Mouse (Mus musculus): Measurements from ENCODE around the gene Gsto2. TPM values are rescaled to one million over a fixed set of nuclear protein-coding genes. Genes with fewer than 3 reads are reported as not detected.

Gene Gsto2
- polyA plus RNA-seq, 1 experiment from 2014 or later = 0.76 TPM

DNA sequence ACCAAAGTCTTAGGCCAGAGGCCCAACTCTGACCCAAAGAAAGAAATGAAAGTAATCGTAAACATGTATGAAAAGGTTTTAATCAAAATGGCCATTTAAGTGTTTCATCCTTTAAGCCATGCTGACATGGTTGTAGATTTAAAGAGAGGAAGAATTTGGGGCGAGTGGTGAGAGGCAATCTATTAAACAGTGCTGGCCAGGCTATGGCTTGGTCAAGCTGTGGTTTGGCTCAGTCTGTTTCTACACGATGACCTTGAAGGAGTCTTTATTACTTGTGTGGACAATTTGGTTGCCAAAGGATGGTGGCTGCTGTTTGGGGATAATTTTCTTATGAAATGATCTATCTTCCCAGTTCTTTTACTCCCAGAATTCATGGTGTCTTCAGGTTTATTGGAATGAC, 12.3 kb upstream of the Gsto2 start:
- Histone ChIP-seq H3K4me3 (ENCODE audit: low read depth, low read length) (no peak overlapping the region), H3K27me3 (ENCODE audit: control insufficient read depth, insufficient read depth, low read length) (no peaks in the 10 kb centered on the region; the same call in 1 of the 2 replicates), H3K4me2 (ENCODE audit: low read depth, low read length, severe bottlenecking) (no peak overlapping the region), H3K4me1 (replicated peaks; ENCODE audit: control insufficient read depth, insufficient read depth, low read length) (peaks cover 3% of the 10 kb centered on the region; the same call in 1 of the 2 replicates), H3K27ac (ENCODE audit: low read depth, low read length) (no peak overlapping the region), H3K36me3 (ENCODE audit: control insufficient read depth, insufficient read depth, low read length) (no peaks in the 10 kb centered on the region), H3K9me3 (ENCODE audit: control insufficient read depth, low read length) (no peaks in the 10 kb centered on the region), H3K9ac (ENCODE audit: low read length) (no peak overlapping the region)
- DNase-seq (ENCODE audit: low spot score) (no peak), ATAC-seq (replicated peaks; ENCODE audit: low FRiP score) (no peak)
- WGBS = 81% methylated on average over 3 of the region's 3 CpGs

DNA sequence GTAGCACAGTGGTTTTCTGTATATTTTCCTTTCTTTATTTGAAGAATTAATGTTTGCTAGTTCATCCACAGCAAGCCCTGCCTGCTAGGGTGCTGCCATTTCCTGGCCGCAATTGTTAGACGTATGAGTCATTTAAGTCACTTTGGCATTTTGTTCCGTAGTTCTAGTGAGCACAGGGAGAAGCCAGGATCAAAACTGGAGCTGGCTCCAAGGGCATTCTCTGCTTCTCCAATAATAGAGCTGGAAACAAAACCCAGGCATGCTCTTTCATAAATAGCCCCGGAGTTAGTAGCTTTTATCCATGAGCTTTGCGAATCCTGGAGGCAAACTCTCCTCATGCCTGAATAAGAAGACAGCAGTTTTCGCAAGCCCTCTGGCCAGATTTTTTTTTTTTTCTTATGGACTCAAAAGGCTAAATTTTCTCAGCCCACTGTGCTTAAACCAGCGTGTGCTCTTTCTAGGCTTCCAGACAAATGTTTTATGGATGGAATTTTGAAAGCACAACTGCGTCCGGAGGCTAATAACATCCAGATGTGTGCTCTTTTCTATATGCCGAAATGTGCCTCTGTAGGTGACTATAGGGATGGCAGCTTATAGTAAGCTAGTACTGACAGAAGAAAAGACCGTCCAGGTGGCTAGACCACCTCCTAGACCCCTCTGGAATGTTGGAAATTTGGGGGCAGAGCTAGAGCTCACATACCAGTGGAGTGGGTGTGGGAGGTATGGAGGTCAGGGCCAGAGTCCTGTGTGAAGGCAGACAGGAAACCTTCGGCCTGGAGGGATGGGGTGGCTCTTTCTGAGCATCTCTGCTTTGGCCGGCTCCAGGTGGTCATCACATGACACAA, 11.2 kb upstream of the Gsto2 start:
- Histone ChIP-seq H3K36me3 (ENCODE audit: control insufficient read depth, insufficient read depth, low read length) (no peaks in the 10 kb centered on the region), H3K27ac (ENCODE audit: low read depth, low read length) (no peak overlapping the region)

DNA sequence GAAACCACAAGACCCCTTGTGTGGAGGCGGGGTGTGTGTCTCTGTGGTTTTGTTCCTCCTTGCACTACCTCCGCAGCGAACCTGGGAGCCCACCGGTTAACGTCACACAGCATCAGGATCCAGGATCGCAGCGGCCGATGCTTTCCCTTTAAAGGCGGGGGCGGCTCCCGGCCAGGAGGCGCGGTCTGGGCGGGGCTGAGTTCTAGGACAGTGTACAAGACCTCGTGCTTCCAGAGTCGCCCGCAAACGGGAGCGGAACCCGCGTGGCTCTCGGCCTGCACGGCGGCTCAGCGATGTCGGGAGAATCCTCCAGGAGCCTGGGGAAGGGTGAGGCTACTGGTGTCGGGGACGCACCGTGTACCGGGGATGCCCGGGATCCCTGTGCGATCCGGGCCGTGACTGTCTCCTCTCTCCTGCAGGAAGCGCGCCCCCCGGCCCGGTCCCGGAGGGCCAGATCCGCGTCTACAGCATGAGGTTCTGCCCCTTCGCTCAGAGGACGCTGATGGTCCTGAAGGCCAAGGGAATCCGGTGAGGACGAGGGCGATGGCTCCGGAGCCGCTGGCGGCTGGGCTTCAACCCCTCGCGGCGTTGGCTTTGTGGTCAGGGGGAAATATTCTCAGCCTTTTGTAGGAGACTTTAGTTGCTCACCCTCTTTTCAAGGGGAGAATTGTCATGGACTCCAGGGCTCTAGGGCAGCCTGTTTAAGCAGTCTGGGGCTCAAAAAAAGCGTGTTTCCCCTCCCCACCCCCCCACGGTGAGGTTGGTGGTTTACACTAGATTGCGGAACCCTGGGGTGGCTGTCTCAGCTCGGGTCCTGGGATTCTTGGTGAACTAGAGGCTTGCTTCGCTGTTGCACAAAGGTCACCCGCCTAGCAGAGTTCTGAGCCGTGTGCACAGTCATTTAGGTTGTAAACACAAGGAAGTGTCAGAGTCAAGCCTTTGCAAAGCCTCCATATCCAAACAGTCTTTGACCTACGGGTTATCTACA, 10.2 kb upstream of the Gsto2 start, which contains the start of gene Gsto1:
Gene Gsto1 (plus strand): TSS at position 175 of the 988 bp plus-strand sequence.
- H3K4me1 ChIP-seq (replicated peaks; ENCODE audit: control insufficient read depth, insufficient read depth, low read length) = peaks cover 3% of the 10 kb centered on the region; the same call in 1 of the 2 replicates
- no peaks in the 10 kb centered on the region; the same call in 1 of the 2 replicates for H3K27me3 ChIP-seq (ENCODE audit: control insufficient read depth, insufficient read depth, low read length)
- H3K4me2 ChIP-seq (ENCODE audit: low read depth, low read length, severe bottlenecking) = peak within 1 kb of the TSS; percentile 94
- DNase-seq (ENCODE audit: low spot score) (peak; percentile 92), ATAC-seq (replicated peaks; ENCODE audit: low FRiP score) (peak; percentile 95)
- H3K9ac ChIP-seq (ENCODE audit: low read length) = peak within 1 kb of the TSS; percentile 67
- no peak within 1 kb of the TSS for H3K27ac ChIP-seq (ENCODE audit: low read depth, low read length)
- H3K36me3 ChIP-seq (ENCODE audit: control insufficient read depth, insufficient read depth, low read length) = no peaks in the 10 kb centered on the region
- H3K9me3 ChIP-seq (ENCODE audit: control insufficient read depth, low read length) = no peaks in the 10 kb centered on the region
- peak within 1 kb of the TSS; percentile 49 for H3K4me3 ChIP-seq (ENCODE audit: low read depth, low read length)
- WGBS = under 1% methylated on average over 60 of the region's 60 CpGs

More for the DNA sequence above, 11.2 kb upstream of the Gsto2 start:
- peaks cover 3% of the 10 kb centered on the region; the same call in 1 of the 2 replicates for H3K4me1 ChIP-seq (replicated peaks; ENCODE audit: control insufficient read depth, insufficient read depth, low read length)
- no peaks in the 10 kb centered on the region for H3K9me3 ChIP-seq (ENCODE audit: control insufficient read depth, low read length)
- no peaks in the 10 kb centered on the region; the same call in 1 of the 2 replicates for H3K27me3 ChIP-seq (ENCODE audit: control insufficient read depth, insufficient read depth, low read length)
- peak overlapping the region; percentile 49 for H3K4me3 ChIP-seq (ENCODE audit: low read depth, low read length)
- WGBS = 26% methylated on average over 13 of the region's 13 CpGs
- H3K4me2 ChIP-seq (ENCODE audit: low read depth, low read length, severe bottlenecking) = peak overlapping the region; percentile 94
- ATAC-seq (replicated peaks; ENCODE audit: low FRiP score) (no peak; the same call in none of the 2 replicates), DNase-seq (ENCODE audit: low spot score) (no peak)
- H3K9ac ChIP-seq (ENCODE audit: low read length) = peak overlapping the region; percentile 67

DNA sequence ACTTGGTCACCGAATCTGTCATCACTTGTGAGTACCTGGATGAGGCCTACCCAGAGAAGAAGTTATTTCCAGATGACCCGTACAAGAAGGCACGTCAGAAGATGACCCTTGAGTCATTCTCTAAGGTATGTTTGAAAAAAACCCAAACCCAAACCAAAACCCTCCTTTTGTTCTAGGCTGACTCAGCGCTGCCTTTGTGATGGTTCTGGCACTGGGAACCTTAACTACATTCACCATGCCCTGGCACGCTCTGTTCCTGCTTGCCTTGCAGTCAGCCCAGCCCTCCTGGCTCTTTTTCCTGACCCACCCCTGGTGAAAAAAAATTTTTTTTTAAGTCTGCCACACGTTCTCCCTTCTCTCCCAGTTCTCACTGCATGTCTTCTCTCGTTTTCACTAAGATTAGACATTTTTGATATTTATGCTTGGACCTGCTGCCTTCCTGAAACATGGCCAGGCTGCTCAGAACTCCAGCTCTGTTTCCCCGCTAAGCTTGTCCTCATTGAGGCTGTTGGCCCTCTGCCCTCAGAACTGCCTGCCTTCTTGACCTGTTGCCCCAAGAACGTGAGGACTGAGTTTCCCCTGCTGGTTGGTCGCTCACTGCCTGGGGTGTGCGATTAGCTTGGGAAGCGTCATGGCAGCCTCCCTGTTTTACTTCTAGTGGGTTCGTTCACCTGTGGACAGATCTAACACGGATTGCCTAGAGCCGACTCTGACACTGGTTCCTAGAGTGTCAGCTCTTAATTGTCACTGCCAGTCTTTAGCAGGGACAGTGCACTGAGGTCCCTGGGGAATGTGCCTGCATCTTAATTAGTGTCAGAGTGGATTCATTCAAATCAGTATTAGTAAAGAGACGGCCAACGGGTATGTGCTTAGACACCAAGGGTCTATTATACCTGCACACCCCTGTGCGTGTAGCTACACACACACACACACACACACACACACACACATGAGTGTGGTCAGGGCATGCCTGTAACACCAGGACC, 7.1 kb upstream of the Gsto2 start:
- ATAC-seq (replicated peaks; ENCODE audit: low FRiP score) (no peak), DNase-seq (ENCODE audit: low spot score) (no peak)
- H3K4me3 ChIP-seq (ENCODE audit: low read depth, low read length) = no peak overlapping the region
- 84% methylated on average over 18 of the region's 18 CpGs for WGBS
- H3K9ac ChIP-seq (ENCODE audit: low read length) = no peak overlapping the region
- peaks cover 3% of the 10 kb centered on the region; the same call in 1 of the 2 replicates for H3K4me1 ChIP-seq (replicated peaks; ENCODE audit: control insufficient read depth, insufficient read depth, low read length)
- H3K4me2 ChIP-seq (ENCODE audit: low read depth, low read length, severe bottlenecking) = no peak overlapping the region
- no peaks in the 10 kb centered on the region for H3K36me3 ChIP-seq (ENCODE audit: control insufficient read depth, insufficient read depth, low read length)
- H3K27ac ChIP-seq (ENCODE audit: low read depth, low read length) = no peak overlapping the region
- H3K9me3 ChIP-seq (ENCODE audit: control insufficient read depth, low read length) = no peaks in the 10 kb centered on the region
- no peaks in the 10 kb centered on the region; the same call in 1 of the 2 replicates for H3K27me3 ChIP-seq (ENCODE audit: control insufficient read depth, insufficient read depth, low read length)

DNA sequence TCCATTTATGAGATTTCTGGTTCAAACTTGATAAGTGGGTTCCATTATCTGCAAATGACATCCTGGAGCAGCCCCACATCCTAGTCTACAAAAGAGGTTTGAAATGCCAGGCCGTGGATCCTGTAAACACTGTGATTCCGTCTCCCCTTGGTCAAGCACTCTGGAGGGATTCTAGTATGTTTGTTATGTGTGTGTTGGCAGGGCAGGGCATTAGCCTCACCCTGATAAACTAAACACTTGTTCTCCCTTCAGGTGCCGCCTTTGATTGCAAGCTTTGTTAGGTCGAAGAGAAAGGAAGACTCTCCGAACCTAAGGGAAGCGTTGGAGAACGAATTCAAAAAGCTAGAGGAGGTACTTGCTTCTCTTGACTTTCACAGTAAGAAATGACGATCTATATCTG, 6.2 kb upstream of the Gsto2 start:
- Histone ChIP-seq H3K4me1 (replicated peaks; ENCODE audit: control insufficient read depth, insufficient read depth, low read length) (peaks cover 3% of the 10 kb centered on the region; the same call in 1 of the 2 replicates), H3K9me3 (ENCODE audit: control insufficient read depth, low read length) (no peaks in the 10 kb centered on the region), H3K27ac (ENCODE audit: low read depth, low read length) (no peak overlapping the region), H3K27me3 (ENCODE audit: control insufficient read depth, insufficient read depth, low read length) (no peaks in the 10 kb centered on the region), H3K4me3 (ENCODE audit: low read depth, low read length) (no peak overlapping the region), H3K9ac (ENCODE audit: low read length) (no peak overlapping the region), H3K4me2 (ENCODE audit: low read depth, low read length, severe bottlenecking) (no peak overlapping the region), H3K36me3 (ENCODE audit: control insufficient read depth, insufficient read depth, low read length) (no peaks in the 10 kb centered on the region)
- DNase-seq (ENCODE audit: low spot score) = no peak
- WGBS = 97% methylated on average over 8 of the region's 8 CpGs
- no peak for ATAC-seq (replicated peaks; ENCODE audit: low FRiP score)

DNA sequence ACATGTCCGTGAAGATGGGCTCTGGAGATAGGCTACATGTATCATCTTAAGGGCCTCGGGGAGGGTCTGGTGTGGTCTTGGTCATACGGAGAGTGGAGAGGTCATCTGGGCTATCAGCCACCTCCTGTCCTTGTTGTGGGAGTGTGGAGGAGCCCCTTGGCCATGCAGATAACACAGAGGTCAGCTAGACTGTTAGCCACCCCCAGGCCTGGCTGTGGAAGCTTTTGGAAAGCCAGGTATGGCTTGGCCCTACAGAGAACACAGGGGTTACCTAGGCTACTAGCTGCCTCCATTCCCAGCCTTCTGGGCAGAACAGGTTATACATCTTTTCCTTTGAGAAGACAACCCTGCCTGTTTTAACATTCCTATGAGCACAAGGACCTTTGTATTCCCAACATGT, 2.8 kb upstream of the Gsto2 start:
- H3K27ac ChIP-seq (ENCODE audit: low read depth, low read length) = no peak overlapping the region
- H3K4me2 ChIP-seq (ENCODE audit: low read depth, low read length, severe bottlenecking) = no peak overlapping the region
- WGBS = 95% methylated on average over 3 of the region's 3 CpGs
- no peaks in the 10 kb centered on the region for H3K4me1 ChIP-seq (replicated peaks; ENCODE audit: control insufficient read depth, insufficient read depth, low read length)
- DNase-seq (ENCODE audit: low spot score) (no peak), ATAC-seq (replicated peaks; ENCODE audit: low FRiP score) (no peak)
- no peak overlapping the region for H3K9ac ChIP-seq (ENCODE audit: low read length)
- no peak overlapping the region for H3K4me3 ChIP-seq (ENCODE audit: low read depth, low read length)
- no peaks in the 10 kb centered on the region for H3K27me3 ChIP-seq (ENCODE audit: control insufficient read depth, insufficient read depth, low read length)
- no peaks in the 10 kb centered on the region for H3K9me3 ChIP-seq (ENCODE audit: control insufficient read depth, low read length)
- no peaks in the 10 kb centered on the region for H3K36me3 ChIP-seq (ENCODE audit: control insufficient read depth, insufficient read depth, low read length)

DNA sequence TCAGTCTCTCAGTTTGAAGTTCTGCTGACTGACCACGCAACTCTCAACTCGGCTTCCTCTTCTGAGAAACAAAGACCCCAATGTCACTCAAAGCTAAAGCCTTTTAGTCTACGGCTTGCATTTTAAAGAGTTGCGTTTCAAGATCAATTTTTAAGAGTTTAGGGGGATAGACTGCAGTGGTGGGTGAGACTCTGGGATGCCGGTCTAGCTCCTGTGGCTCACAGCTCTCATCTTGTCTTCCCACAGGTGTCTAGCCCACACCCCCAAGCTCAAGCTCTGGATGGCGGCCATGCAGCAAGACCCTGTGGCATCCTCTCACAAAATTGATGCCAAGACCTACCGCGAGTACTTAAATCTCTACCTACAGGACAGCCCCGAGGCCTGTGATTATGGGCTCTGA, 1.3 kb upstream of the Gsto2 start:
- DNase-seq (ENCODE audit: low spot score) (no peak), ATAC-seq (replicated peaks; ENCODE audit: low FRiP score) (no peak)
- H3K9me3 ChIP-seq (ENCODE audit: control insufficient read depth, low read length) = no peaks in the 10 kb centered on the region
- WGBS = 97% methylated on average over 9 of the region's 9 CpGs
- no peaks in the 10 kb centered on the region for H3K4me1 ChIP-seq (replicated peaks; ENCODE audit: control insufficient read depth, insufficient read depth, low read length)
- no peak overlapping the region for H3K9ac ChIP-seq (ENCODE audit: low read length)
- no peak overlapping the region for H3K4me2 ChIP-seq (ENCODE audit: low read depth, low read length, severe bottlenecking)
- H3K27me3 ChIP-seq (ENCODE audit: control insufficient read depth, insufficient read depth, low read length) = no peaks in the 10 kb centered on the region
- no peak overlapping the region for H3K4me3 ChIP-seq (ENCODE audit: low read depth, low read length)
- H3K27ac ChIP-seq (ENCODE audit: low read depth, low read length) = no peak overlapping the region
- H3K36me3 ChIP-seq (ENCODE audit: control insufficient read depth, insufficient read depth, low read length) = no peaks in the 10 kb centered on the region
